Mouse (Mus musculus) liver, adult (tissue): ENCODE measurements around the gene Mtif3.

Experiments used
- GATA4 ChIP-seq: IDR thresholded peaks from 2 replicates; pipeline ENCODE4 v1.6.1; 2014; ENCODE audit warnings: mild to moderate bottlenecking, low read length; ENCODE audit not compliant: insufficient replicate concordance

Gene Mtif3

DNA sequence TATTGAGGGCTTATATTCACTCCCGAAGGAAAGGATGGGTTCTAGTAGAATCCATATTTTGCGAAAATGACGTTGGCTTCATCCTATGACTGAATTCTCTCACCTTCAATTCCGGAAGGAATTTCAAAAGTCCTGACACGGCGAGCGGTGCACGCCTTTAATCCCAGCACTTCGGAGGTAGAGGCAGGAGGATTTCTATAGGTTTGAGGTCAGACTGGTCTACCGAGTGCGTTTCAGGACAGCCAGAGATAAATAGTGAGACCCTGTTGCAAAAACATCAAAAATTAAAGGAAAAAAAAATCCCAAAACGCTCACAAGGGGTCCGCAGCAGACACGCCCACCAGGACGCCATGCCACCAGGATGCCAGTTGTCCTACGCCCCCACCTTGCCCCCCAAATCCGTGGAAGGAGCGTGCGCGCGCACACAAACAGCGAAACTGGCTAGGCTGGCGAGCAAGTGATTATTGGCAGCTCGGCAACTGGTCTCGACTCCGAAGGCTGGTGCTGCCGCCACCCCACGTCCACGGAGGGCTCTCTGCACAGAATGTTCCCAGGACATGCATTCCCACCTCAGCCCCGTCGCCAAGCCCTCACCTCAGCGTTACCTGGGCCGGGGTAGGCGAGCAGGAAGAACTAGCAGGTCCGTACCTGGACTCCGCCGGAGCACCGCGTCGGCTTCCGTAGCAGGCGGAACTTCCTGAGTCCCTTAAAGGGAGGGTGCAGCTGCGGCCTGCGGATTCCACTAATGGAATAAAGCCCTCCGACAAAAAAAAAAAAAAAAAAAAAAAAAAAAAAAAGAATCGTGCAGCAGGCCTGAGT is at the start of gene Mtif3:
Gene Mtif3, minus strand, starts transcription at position 683 of the 819 bp plus-strand sequence.
- TF ChIP-seq GATA4: no peak

DNA sequence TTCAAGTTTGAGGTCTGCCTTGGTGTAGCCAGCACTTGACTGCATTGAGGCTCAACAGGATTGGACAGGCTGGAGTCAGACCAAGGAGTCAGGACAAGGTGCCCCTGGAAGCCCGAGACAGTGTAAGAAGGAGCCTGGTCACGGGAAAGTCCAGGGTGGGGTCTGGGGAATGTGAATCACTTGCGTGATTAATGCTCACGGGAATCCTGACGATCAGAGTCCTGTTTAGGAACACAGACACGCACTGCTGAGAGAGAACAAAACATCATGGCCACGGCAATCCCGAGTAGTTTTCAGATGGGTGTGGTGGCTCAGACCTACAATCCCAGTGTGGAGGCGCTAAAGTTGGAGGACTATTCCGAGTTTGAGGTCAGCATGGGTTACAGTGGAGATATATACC is 47.7 kb upstream of the Mtif3 start:
- TF ChIP-seq GATA4: no peak

GRCm38 (mm10) chr5:147003303-147003702 is 39.7 kb upstream of the Mtif3 start:
- no peak for TF ChIP-seq GATA4

DNA sequence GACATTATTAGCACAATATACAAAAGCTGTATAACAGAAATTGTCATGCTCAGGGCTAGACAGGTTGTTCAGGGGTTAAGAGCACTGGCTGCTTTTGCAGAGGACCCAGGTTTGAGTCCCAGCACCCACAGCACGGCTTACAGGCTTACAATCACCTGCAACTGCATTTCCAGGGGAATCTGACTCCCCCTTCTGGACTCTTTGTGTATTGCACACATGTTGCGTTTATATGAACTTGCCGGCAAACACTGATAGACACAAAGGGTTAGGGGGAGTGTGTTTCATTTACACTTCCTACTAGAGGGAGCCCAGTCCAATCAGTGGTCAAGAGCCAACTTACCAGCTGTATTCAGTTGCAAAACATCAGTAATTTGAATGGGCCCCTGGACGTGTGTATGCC is 37.7 kb upstream of the Mtif3 start:
- TF ChIP-seq GATA4: no peak

DNA sequence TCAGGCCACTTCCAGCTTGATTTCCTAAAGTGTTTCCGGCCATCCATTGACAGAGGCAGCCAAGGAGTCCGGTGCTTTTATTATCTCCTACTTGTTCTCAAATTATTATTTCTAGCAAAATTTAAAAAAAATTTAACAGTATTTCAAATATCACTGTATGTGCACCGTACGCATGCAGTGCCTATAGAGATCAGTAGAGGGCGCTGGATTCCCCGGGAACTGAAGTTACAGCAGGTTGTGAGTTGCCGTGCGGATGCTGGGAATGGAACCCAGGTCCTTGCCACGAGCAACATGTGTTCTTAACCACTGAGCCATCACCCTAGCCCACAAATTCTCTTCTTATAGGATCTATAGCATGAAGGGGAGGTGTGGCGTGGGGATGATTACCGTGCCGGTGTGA is 35.2 kb upstream of the Mtif3 start:
- no peak for TF ChIP-seq GATA4

- no peak for TF ChIP-seq GATA4
Measured at GRCm38 (mm10) chr5:146996812-146997211, 33.2 kb upstream of the Mtif3 start.

DNA sequence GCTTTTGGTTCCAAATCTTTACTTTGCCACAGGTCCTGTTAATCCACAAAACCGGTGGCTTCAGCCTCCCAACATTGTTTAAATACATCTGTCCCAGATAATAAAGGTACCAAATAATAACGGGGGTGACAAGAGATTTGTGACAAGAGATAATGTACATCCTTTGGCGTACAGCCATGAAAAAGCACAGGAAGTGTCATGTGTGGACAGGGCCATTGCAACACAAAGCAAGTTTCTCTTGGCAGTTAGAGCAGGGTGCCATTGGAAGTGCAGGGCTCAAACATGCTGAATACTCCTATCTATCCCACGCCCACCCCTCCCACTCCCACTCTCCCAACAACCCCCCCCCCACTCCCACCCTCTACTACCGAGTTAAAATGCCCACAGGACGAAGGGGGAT is 31.4 kb upstream of the Mtif3 start:
- TF ChIP-seq GATA4: no peak

DNA sequence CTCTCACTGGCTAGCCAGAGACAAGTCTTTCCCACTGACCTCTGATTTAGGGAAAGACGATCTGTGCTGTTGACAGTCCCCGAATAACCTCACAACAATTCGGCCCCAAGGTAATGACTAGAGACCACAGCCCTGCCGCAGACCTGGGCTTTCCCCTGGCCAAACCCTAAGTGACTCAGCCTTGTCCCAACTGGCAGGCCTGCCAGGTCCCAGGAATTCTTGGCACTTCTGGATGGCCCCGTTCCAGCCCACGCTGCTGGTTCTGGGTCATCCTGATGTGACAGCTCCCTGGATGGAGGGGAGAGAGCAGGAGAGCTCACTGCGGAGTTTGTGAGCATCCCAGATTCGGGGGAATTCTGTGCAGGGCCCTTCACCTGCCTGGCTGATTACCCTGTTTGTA is 29.9 kb upstream of the Mtif3 start:
- TF ChIP-seq GATA4: no peak

DNA sequence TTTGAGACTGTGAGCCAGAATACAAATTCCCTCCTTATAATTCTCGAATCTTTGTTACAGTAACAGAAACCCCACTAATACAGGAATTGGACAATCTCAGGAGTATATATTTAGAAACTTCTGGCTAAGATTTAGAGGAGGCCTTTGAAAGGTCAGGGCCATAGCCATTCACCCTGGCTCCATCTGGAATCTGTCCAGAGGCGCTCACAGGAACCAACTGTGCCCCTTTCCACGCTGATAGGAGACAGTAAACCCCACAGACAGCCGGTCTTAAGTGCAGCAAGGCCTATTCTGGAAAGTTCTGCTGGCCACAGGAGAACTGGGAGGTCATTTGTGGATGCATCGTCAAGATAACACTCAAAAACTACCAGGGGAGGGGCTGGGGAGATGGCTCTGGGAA is 25.5 kb upstream of the Mtif3 start:
- no peak for TF ChIP-seq GATA4

DNA sequence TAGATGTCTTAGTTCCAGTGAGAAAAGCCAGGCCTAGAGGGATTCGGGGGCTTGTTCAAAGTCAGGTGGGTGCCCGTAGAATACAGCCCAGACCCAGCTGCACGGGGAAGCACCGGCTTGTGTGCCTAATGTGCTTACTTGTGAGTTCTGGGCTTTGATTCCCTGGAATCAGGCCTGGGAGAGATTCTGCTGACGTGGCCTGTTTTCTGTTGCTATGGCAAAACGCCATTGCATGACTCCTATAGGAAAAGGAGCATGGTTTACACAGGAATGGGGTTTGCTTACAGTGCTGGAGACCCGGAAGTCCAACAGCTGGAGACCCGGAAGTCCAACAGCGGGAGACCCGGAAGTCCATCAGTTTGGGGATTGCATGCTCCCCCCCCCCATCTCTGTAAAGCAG is 24.0 kb upstream of the Mtif3 start:
- no peak for TF ChIP-seq GATA4

GRCm38 (mm10) chr5:146985725-146986433 is 22.3 kb upstream of the Mtif3 start:
- no peak for TF ChIP-seq GATA4

- no peak for TF ChIP-seq GATA4
Measured at GRCm38 (mm10) chr5:146983216-146983615, 19.6 kb upstream of the Mtif3 start.

DNA sequence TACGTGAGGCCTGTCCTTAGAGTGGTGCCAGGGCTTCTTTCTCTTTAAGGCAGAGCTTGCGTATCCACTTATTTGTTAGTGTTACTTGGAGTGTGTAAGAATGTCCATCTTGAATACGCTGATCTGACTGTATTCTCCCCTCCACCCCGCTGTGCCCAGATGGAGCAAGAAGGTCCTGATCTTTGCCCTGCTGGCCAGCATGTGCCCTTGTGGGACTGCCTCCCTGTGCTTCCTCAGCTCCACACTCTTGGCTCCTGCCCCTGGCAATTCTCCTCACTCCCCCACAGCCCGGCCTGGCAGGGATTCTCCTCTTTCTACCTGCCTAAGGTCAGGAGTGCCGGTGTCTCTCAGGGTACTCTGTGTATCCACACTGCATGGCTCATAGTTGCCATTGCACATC is 17.8 kb upstream of the Mtif3 start:
- TF ChIP-seq GATA4: 0 out of 2 replicates have a peak, but pooled peaks have one; percentile 8

DNA sequence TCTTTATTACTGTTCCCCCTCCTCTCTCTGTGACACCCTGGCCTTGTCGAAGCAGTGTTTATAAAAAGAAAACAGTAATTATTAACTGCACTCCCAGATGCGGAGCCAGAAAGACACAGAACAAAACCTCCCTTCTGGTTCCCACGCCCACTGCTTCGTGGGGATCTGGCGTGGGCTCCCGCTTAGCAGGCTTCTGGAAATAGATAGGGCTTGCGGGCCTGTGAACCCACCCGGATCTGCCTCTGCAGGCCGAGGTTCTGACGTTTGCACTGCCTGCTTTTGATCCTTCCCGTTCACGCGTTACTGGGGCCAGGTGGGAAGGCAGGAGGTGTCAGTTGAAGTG is 11.2 kb upstream of the Mtif3 start:
- TF ChIP-seq GATA4: no peak

DNA sequence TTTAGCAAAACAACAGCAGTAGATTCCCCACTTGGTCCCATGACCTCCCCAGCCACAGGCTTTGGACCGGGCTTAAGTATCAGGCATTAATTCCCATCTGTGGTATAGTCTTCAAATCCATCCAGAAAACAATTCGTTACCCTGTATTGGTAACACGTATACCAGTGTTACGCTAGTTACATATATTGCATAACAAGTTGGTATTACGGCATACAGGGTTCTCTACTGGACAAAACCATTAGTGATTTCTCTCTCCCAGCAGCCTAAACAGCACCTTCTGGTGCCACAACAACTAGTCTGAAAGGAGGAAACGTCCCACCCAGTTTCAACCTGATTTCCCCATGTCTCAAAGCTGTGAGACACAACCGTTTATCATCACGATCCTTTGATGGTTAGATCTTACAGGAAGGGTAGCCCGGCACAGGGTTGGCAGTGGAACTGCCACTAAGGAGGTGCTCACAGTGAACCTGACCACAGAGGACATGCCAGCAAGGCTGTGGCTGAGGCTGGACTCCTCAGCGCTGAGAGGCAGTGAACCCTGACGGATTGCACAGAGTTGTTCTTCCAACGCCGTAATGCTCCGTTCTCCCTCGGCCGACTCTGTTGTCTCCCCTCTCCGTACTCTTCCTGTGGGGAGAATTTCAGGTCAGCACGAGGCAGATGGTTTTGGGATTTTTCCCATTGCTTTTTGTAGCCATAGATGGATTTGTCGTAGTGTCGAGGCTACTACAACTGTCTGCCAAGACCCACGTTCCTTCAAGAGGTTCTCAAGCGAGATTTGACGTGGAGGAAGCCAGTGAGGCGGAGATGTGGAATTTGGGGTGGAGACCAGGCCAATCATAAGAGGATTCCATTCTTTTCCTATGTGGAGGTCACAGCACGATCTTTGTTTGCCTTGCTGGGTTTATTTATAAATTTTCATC is 10.5 kb upstream of the Mtif3 start:
- no peak for TF ChIP-seq GATA4
